Mouse (Mus musculus): ENCODE results near the gene Mgmt. TPM values are rescaled to one million over a fixed set of nuclear protein-coding genes. Genes with fewer than 3 reads are reported as not detected.

Mgmt gene
- total RNA-seq, 2 experiments from 2014 or later, result 2.4 TPM

- TF ChIP-seq CTCF (IDR thresholded peaks at IDR 0.05), result no peak
- DNase-seq, result no peak
- no peak overlapping the region for H3K27ac ChIP-seq
- intact Hi-C loops (cut with DNase I), result loop anchor here (10.0 kb wide), 1 partner anchor 240 kb away; the partner anchor contains the start of gene Ebf3
- no peak overlapping the region for H3K4me3 ChIP-seq
These were observed 180.9 kb downstream of the Mgmt start for GRCm38 (mm10) chr7:137075301-137075700.

GRCm38 (mm10) chr7:137080171-137080570, 185.8 kb downstream of the Mgmt start:
- intact Hi-C loops (cut with DNase I), result no loop called here
- no peak for DNase-seq
- no peak overlapping the region for H3K4me3 ChIP-seq
- TF ChIP-seq CTCF (IDR thresholded peaks at IDR 0.05), result no peak
- H3K27ac ChIP-seq, result no peak overlapping the region

- Histone ChIP-seq H3K27ac (no peak overlapping the region), H3K4me3 (no peak overlapping the region)
- no peak for DNase-seq
- no peak for TF ChIP-seq CTCF (IDR thresholded peaks at IDR 0.05)
- intact Hi-C loops (cut with DNase I), result no loop called here
These were observed 187.8 kb downstream of the Mgmt start for GRCm38 (mm10) chr7:137082171-137082570.

DNA sequence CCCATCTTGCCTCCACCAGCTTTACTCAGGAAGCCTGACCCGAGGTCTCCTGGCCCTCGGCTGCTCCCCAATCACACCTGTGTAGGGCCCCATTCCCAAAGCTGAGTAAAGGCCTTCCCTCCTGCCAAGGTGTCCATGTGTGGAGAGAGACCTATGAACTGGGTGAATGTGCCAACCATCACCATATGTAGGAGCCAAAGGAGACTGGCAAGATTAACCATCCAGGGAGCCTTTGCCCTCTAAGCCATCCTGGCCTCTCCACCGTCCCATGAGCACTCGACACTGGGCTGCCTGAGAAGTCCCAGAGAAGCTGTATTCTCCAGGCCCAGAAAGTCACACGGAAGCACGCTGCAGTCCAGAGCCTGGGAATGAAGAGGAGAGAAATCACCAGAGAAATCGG, 190.2 kb downstream of the Mgmt start:
- no peak for DNase-seq
- H3K27ac ChIP-seq, result no peak overlapping the region; the same call in 1 of the 2 replicates
- no peak for TF ChIP-seq CTCF (IDR thresholded peaks at IDR 0.05)
- intact Hi-C loops (cut with DNase I), result no loop called here
- H3K4me3 ChIP-seq, result no peak overlapping the region

- peak overlapping the region; percentile 52; the same call in 1 of the 2 replicates for H3K27ac ChIP-seq
- DNase-seq, result peak; percentile 85
- intact Hi-C loops (cut with DNase I), result no loop called here
- H3K4me3 ChIP-seq, result no peak overlapping the region
- no peak for TF ChIP-seq CTCF (IDR thresholded peaks at IDR 0.05)
These were observed 191.7 kb downstream of the Mgmt start for GRCm38 (mm10) chr7:137085969-137086606.

- TF ChIP-seq CTCF (IDR thresholded peaks at IDR 0.05), result no peak
These were observed 192.7 kb downstream of the Mgmt start for GRCm38 (mm10) chr7:137087136-137087535.

GRCm38 (mm10) chr7:137088141-137088540, 193.7 kb downstream of the Mgmt start:
- TF ChIP-seq CTCF (IDR thresholded peaks at IDR 0.05), result no peak
- Histone ChIP-seq H3K4me3 (no peak overlapping the region), H3K27ac (no peak overlapping the region)
- intact Hi-C loops (cut with DNase I), result no loop called here
- no peak for DNase-seq

More at GRCm38 (mm10) chr7:137087136-137087535, 192.7 kb downstream of the Mgmt start:
- intact Hi-C loops (cut with DNase I), result no loop called here
- Histone ChIP-seq H3K27ac (peak overlapping the region; percentile 7; the same call in 1 of the 2 replicates), H3K4me3 (no peak overlapping the region)
- DNase-seq, result peak; percentile 26

DNA sequence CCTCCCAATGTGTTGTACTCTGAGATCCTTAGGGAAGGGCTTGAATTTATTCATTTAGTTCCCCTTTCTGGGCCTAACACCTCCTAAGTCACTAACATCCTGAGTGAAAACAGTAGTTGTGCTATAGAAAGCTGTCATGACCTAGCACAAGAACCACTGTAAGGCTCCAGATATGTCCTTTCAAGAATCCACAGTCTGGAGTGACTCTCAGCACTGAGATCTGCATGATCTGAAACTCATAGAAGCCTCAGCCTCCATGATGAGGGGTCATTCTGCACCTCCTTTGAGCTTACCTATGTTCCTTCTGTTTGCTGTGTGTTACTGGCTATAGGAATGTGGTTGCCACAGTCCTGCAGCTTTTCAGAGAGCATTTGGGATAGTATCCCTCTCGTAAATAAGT, 200.1 kb downstream of the Mgmt start:
- TF ChIP-seq CTCF (IDR thresholded peaks at IDR 0.05), result no peak
- Histone ChIP-seq H3K27ac (no peak overlapping the region), H3K4me3 (no peak overlapping the region)
- intact Hi-C loops (cut with DNase I), result no loop called here
- DNase-seq, result no peak

- H3K27ac ChIP-seq, result no peak overlapping the region
- H3K4me3 ChIP-seq, result no peak overlapping the region
- DNase-seq, result no peak
- intact Hi-C loops (cut with DNase I), result no loop called here
- no peak for TF ChIP-seq CTCF (IDR thresholded peaks at IDR 0.05)
These were observed 201.3 kb downstream of the Mgmt start for GRCm38 (mm10) chr7:137095702-137096101.

- no peak for TF ChIP-seq CTCF (IDR thresholded peaks at IDR 0.05)
- Histone ChIP-seq H3K27ac (no peak overlapping the region), H3K4me3 (no peak overlapping the region)
- DNase-seq, result no peak
- intact Hi-C loops (cut with DNase I), result no loop called here
These were observed 205.4 kb downstream of the Mgmt start for GRCm38 (mm10) chr7:137099766-137100165.

DNA sequence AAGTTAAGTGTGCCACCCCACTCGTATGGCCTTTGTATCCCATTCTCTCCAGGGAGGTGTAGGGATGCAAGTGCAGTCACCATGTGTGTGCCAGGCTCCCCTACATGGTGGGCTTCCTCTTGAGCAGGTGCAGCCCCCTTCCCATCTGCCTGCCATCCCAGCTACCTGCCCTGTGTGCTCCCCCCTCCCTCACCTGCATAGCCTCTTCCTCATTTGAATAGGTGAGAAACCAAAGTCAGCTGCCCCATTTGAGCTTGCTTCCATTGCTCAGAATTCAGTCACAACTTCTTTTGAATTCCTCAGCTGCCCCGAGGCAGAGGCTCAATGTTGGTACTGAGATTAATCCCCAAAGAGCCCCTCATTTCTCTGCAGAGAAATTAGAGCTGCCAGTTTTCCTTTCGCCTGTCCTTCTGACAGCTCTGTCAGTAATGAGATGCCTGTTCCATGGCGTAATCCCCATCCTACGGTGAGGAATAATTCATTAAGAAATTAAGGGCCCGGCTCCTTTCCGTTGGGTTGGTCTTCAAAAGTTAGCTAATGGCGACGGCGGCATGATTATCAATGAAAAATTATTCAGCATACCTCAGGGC, 208.3 kb downstream of the Mgmt start:
- TF ChIP-seq CTCF (IDR thresholded peaks at IDR 0.05), result no peak
- no peak overlapping the region for H3K27ac ChIP-seq
- no peak for DNase-seq
- no peak overlapping the region for H3K4me3 ChIP-seq
- intact Hi-C loops (cut with DNase I), result no loop called here

GRCm38 (mm10) chr7:137112101-137112500, 217.7 kb downstream of the Mgmt start:
- no peak for TF ChIP-seq CTCF (IDR thresholded peaks at IDR 0.05)
- Histone ChIP-seq H3K27ac (no peak overlapping the region), H3K4me3 (no peak overlapping the region)
- DNase-seq, result no peak
- intact Hi-C loops (cut with DNase I), result no loop called here

DNA sequence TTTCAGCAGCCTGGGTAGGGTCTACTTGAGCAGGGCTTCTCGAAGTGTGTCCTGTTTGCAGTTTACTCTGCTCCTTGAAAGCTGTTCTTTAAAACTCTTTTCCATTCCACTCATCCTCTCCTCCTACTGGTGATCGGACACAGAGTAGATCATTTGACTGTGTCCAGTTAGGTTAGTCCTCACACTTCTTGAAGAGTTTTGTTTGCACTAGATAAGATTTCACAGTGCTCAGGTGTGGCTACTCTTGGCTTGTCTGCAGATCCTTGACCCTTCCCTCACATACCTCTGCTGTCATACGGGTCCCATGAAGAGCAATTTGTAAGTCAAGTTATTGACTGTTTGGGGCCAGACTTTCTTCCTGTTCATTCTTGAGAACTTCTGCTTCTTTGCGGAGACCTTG, 221.8 kb downstream of the Mgmt start:
- no peak for DNase-seq
- Histone ChIP-seq H3K27ac (no peak overlapping the region), H3K4me3 (no peak overlapping the region)
- intact Hi-C loops (cut with DNase I), result no loop called here
- no peak for TF ChIP-seq CTCF (IDR thresholded peaks at IDR 0.05)

Measured in gastrocnemius, adult 2 months (tissue).